Mouse (Mus musculus): ENCODE measurements around the gene Fgd2.
"Not testable (repeated sequence)": the region's sequence is repeated elsewhere in the genome, so short reads cannot be mapped to it uniquely, and the experiment has no call there.

Fgd2 gene

GRCm38 (mm10) chr17:29363109-29363508, 2.4 kb downstream of the Fgd2 start:
- DNase-seq (ENCODE audit: low spot score), result no peak

GRCm38 (mm10) chr17:29365105-29365621, 4.4 kb downstream of the Fgd2 start:
- DNase-seq (ENCODE audit: low spot score), result no peak

- DNase-seq (ENCODE audit: low spot score), result no peak
These were observed 8.0 kb downstream of the Fgd2 start for GRCm38 (mm10) chr17:29368726-29369125.

GRCm38 (mm10) chr17:29370984-29371723, 10.4 kb downstream of the Fgd2 start:
- DNase-seq (ENCODE audit: low spot score), result peak; percentile 80

- DNase-seq (ENCODE audit: low spot score), result no peak
These were observed 15.2 kb downstream of the Fgd2 start for GRCm38 (mm10) chr17:29375871-29376270.

- DNase-seq (ENCODE audit: low spot score), result no peak
These were observed 17.3 kb downstream of the Fgd2 start for GRCm38 (mm10) chr17:29378056-29378455.

GRCm38 (mm10) chr17:29380241-29380640, 19.5 kb downstream of the Fgd2 start:
- no peak for DNase-seq (ENCODE audit: low spot score)

GRCm38 (mm10) chr17:29381472-29381871, 20.8 kb downstream of the Fgd2 start:
- DNase-seq (ENCODE audit: low spot score), result no peak

GRCm38 (mm10) chr17:29382417-29382816, 21.7 kb downstream of the Fgd2 start:
- DNase-seq (ENCODE audit: low spot score), result no peak

- no peak for DNase-seq (ENCODE audit: low spot score)
These were observed 23.2 kb downstream of the Fgd2 start for GRCm38 (mm10) chr17:29383923-29384322.

GRCm38 (mm10) chr17:29384850-29385438, 24.2 kb downstream of the Fgd2 start:
- peak; percentile 82 for DNase-seq (ENCODE audit: low spot score)

- DNase-seq (ENCODE audit: low spot score), result no peak
These were observed 25.0 kb downstream of the Fgd2 start for GRCm38 (mm10) chr17:29385746-29386145.

GRCm38 (mm10) chr17:29388978-29389377, 28.3 kb downstream of the Fgd2 start:
- DNase-seq (ENCODE audit: low spot score), result no peak

- DNase-seq (ENCODE audit: low spot score), result no peak
These were observed 30.6 kb downstream of the Fgd2 start for GRCm38 (mm10) chr17:29391280-29391679.

- DNase-seq (ENCODE audit: low spot score), result no peak
These were observed 32.8 kb downstream of the Fgd2 start for GRCm38 (mm10) chr17:29393335-29394089.

GRCm38 (mm10) chr17:29394106-29394760, 33.5 kb downstream of the Fgd2 start:
- no peak for DNase-seq (ENCODE audit: low spot score)

GRCm38 (mm10) chr17:29394761-29395160, 34.0 kb downstream of the Fgd2 start:
- not testable (repeated sequence) for DNase-seq (ENCODE audit: low spot score)

- no peak for DNase-seq (ENCODE audit: low spot score)
These were observed 34.7 kb downstream of the Fgd2 start for GRCm38 (mm10) chr17:29395381-29395780.

GRCm38 (mm10) chr17:29396056-29396799, 35.5 kb downstream of the Fgd2 start:
- peak; percentile 48 for DNase-seq (ENCODE audit: low spot score)

GRCm38 (mm10) chr17:29396821-29397242, 36.1 kb downstream of the Fgd2 start:
- peak; percentile 79 for DNase-seq (ENCODE audit: low spot score)
